Mouse (Mus musculus) spleen, embryonic (tissue): Measurements from ENCODE around the gene Nr2c2ap.

Experiments used
- CTCF ChIA-PET: fragments of 350-600 bp; sonication (Branson Sonifier 250); formaldehyde crosslinking; loops from one replicate; lab custom pipeline; 2022; lab: Charles Lee

Nr2c2ap gene

GRCm38 (mm10) chr8:70159211-70159610 lies 28.1 kb downstream of the Nr2c2ap start:
- CTCF ChIA-PET = interaction anchor here (0.7 to 1.0 kb wide), 2 partner anchors 18 to 90 kb away, joined by 3 to 4 read pairs; no protein-coding TSS in a partner anchor

GRCm38 (mm10) chr8:70160015-70160414 lies 28.9 kb downstream of the Nr2c2ap start:
- CTCF ChIA-PET = no interaction called here

DNA sequence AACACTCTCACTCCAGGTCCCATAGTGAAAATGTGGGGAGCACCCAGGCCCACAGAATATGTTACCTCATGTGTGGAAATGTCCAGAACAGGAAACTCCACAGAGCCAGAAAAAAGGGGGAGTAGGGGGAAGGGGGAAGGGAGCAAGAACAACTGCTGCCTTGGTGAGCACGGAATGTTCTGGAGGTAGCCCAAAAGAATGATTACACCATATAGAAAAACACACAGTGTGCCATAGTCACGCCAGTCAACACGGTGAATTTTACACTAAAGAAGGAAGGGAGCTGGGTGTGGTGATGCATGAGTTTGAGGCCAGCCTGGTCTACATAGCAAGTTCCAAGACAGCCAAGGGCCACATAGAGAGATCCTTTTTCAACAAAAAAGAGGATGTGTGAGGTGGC lies 32.2 kb downstream of the Nr2c2ap start:
- CTCF ChIA-PET = no interaction called here

DNA sequence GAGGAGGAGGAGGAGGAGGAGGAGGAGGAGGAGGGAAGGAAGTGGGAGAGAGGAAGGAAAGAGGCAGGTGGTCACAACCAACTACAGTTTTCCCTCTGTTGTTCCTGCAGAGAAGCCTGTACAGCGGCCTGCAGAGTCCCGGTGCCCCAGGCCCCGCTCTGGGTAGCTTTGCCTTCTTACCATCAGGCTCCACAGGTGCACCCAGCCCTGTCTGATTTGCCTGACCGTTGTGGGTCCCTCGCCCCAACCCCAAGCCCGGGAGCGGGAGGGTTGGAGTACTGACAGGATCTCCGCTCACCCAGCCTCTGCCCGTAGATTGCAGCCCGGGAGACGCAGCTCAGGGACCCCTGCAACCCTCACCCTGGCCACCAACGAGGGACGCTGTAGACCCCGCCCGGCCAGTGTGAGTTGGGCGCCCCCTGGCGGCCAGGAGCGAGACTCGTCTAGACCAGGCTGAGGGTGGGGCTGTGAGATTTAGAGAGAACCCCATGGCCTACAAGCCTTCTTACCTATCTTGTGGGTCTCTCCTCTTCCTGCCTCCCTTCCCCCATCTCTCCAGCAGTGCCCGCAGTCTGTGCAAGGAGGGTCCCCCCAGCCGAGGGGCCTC lies 35.5 kb downstream of the Nr2c2ap start:
- CTCF ChIA-PET = interaction anchor here (0.7 to 0.9 kb wide), 2 partner anchors 12 to 62 kb away, joined by 3 read pairs; no protein-coding TSS in a partner anchor

GRCm38 (mm10) chr8:70170116-70170515 lies 39.0 kb downstream of the Nr2c2ap start:
- CTCF ChIA-PET = no interaction called here

DNA sequence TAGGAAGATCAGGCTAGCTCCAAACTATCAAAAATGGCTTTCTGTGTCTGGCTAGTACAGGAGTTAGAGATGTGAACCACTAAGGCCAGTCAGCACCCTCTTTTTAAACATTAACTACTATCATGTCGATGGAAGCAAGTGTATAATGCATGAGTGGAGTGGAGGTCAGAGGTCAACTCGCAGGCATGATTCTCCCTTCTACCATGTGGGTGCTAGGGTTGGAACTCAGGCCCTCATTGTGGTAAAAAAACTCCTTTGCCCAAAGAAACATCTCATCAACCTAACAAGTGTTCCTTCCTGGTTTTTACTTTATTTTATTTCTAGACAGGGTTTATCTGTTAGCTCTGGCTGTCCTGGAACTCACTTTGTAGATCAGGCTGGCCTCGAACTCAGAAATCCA lies 39.6 kb downstream of the Nr2c2ap start:
- CTCF ChIA-PET = no interaction called here

DNA sequence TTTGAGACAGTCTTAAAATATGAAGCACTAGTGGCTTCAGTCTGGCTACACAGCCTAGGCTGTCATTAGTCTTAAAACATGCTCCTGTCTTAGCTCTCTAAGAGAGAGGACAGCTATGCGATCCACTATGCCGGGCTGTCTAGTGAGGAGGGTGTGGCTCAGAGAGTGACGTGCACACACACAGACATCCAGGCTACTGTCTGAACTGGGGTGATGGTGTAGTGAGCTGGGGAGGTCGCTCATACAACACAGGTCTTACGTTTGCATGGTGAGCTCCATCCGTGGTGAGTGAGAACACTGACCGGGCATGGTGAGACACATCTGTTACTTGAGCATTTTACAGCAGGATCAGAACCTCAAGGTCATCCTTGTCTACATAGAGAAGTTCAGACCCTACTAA lies 40.1 kb downstream of the Nr2c2ap start:
- CTCF ChIA-PET = interaction anchor here (0.5 kb wide), 1 partner anchor 580 kb away, joined by 4 read pairs; no protein-coding TSS in a partner anchor

GRCm38 (mm10) chr8:70172043-70172681 lies 41.0 kb downstream of the Nr2c2ap start, which contains the start of gene Tmem161a:
Gene Tmem161a (plus strand): TSS chr8:70172356.
- CTCF ChIA-PET = interaction anchor here (0.7 to 0.8 kb wide), 2 partner anchors 294 to 535 kb away, joined by 3 to 11 read pairs; no protein-coding TSS in a partner anchor

GRCm38 (mm10) chr8:70173320-70173719 lies 42.2 kb downstream of the Nr2c2ap start:
- CTCF ChIA-PET = interaction anchor here (0.6 to 0.7 kb wide), 4 partner anchors 33 to 710 kb away, joined by 3 to 7 read pairs (median 5); no protein-coding TSS in a partner anchor

DNA sequence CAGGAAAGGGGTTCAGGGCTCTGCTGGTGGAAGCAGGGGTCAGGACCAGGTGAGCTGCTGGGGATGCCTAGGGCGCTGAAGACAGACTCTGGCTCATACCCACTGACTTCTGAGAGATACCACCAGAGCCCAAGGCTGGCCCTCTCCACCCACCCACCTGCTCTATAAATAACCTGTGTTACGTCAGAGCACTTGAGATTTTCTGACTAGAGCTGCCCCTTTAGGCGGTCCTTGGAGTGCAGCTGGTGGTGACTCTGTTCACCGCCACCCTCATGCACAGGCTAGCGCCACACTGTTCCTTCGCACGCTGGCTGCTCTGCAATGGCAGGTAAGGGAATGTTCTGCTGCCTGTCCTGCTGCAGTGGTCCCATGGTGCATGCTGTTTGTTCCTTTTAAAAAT lies 42.9 kb downstream of the Nr2c2ap start:
- CTCF ChIA-PET = interaction anchor here (0.6 kb wide), 1 partner anchor 35 kb away, joined by 3 read pairs; no protein-coding TSS in a partner anchor

DNA sequence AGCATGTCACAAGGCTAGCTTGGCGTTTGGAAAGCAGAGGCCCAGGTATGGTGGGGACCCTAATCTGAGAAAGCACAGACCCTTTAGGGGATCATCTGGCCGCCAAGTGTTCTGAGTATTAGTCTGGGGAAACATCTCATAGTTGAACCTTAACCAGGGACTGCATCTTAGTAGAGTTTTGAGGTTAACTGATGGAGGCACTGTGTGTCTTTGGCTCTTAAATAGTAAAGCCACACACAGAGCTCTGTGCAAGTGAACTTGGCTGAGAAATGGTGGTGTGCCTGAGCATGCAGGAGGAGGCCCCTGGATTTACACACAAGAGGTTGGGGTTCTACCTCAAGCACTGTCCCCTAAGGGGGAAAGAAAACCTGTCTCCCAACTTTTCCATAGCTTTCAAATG lies 47.1 kb downstream of the Nr2c2ap start:
- CTCF ChIA-PET = no interaction called here

GRCm38 (mm10) chr8:70179082-70179481 lies 47.9 kb downstream of the Nr2c2ap start:
- CTCF ChIA-PET = no interaction called here

GRCm38 (mm10) chr8:70181212-70181902 lies 50.2 kb downstream of the Nr2c2ap start:
- CTCF ChIA-PET = no interaction called here

DNA sequence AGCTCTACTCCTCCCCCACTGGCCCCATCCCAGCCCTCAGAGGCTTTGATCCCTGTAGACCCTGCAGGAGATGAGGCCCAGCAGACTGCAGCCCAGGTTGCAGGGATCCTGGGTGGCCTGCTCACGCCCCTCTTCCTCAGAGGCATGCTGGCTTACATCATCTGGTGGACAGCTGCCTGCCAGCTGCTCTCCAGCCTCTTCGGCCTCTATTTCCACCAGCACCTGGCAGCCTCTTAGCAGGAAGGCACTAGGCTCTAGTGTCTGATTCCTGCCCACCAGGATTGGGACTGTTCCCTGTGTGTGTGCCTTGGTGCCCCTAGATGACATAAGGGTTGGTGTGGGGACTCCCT lies 50.7 kb downstream of the Nr2c2ap start:
- CTCF ChIA-PET = no interaction called here

DNA sequence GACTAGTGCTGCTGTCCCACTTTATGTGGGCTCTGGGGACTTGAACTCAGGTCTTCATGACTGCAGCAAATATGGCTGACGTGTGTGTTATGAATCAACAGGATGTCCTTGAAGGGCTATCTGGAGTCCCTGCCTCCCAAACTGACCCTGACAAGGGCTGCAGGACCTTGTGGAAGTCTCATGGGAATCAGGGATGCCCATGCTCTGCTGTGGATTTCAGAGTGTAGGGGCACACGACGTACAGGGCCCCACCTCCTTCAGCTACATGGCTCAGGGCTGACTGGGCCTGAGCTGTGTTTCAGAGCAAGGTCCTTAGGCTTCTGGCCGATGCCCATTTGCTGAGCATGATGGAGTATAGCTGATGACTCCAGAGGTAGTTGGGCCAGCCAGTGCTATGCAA lies 52.1 kb downstream of the Nr2c2ap start:
- CTCF ChIA-PET = interaction anchor here (0.6 kb wide), 1 partner anchor 741 kb away, joined by 13 read pairs; no protein-coding TSS in a partner anchor
